Mouse (Mus musculus): ENCODE measurements around the gene Gm9844.

GRCm38 (mm10) chr7:24897959-24898358 is 35.9 kb downstream of the Gm9844 start:
- no peak for TF ChIP-seq CTCF (IDR thresholded peaks at IDR 0.05; ENCODE audit: low read depth, low read length)
- TF ChIP-seq POLR2A (IDR thresholded peaks at IDR 0.05; ENCODE audit: extremely low read depth, insufficient read depth, low read length): no peak

Measured in liver, adult 2 months (tissue).